Mouse (Mus musculus) forebrain, embryonic 11.5 days (tissue): Measurements from ENCODE around the gene Gstm2. TPM values are rescaled to one million over a fixed set of nuclear protein-coding genes. Genes with fewer than 3 reads are reported as not detected.
"Not testable (repeated sequence)": the region's sequence is repeated elsewhere in the genome, so short reads cannot be mapped to it uniquely, and the experiment has no call there.

Experiments used
- ATAC-seq: fragments of 200-750 bp; cut with Nextera tagmentation; replicated peaks from 2 replicates; pipeline ENCODE4 v1.8.0; 2017; ENCODE audit warnings: moderate TSS enrichment; ENCODE audit not compliant: low FRiP score
- DNase-seq: peaks from one replicate; pipeline ENCODE4 v3.0.0-alpha.2; 2017; ENCODE audit warnings: low spot score
- H3K27ac ChIP-seq: fragments of 300-500 bp; sonication (generic); 2 replicates; pipeline ENCODE4 v1.5.1; 2014; ENCODE audit warnings: low read depth, low read length
- H3K27me3 ChIP-seq: fragments of 300-500 bp; sonication (generic); 2 replicates; pipeline ENCODE4 v1.6.1; 2014; ENCODE audit warnings: mild to moderate bottlenecking, low read length, mixed read lengths; ENCODE audit not compliant: control insufficient read depth, insufficient read depth
- H3K36me3 ChIP-seq: fragments of 300-500 bp; sonication (generic); 2 replicates; pipeline ENCODE4 v1.6.1; 2014; ENCODE audit warnings: mild to moderate bottlenecking, low read length, moderate library complexity, mixed read lengths; ENCODE audit not compliant: control insufficient read depth, insufficient read depth
- H3K4me1 ChIP-seq: fragments of 300-500 bp; sonication (generic); replicated peaks from 2 replicates; pipeline ENCODE4 v1.6.1; 2014; ENCODE audit warnings: low read length, mixed read lengths; ENCODE audit not compliant: control insufficient read depth, insufficient read depth
- H3K4me2 ChIP-seq: fragments of 300-500 bp; sonication (generic); 2 replicates; pipeline ENCODE4 v1.6.1; 2014; ENCODE audit warnings: low read depth, mild to moderate bottlenecking, low read length, moderate library complexity, mixed read lengths; ENCODE audit not compliant: severe bottlenecking
- H3K4me3 ChIP-seq: fragments of 300-500 bp; sonication (generic); 2 replicates; pipeline ENCODE4 v1.5.1; 2014; ENCODE audit warnings: low read depth, low read length
- H3K9ac ChIP-seq: fragments of 300-500 bp; sonication (generic); 2 replicates; pipeline ENCODE4 v1.6.1; 2014; ENCODE audit warnings: low read length
- H3K9me3 ChIP-seq: fragments of 300-500 bp; sonication (generic); 2 replicates; pipeline ENCODE4 v1.6.1; 2016; ENCODE audit warnings: low read length, mixed read lengths; ENCODE audit not compliant: control insufficient read depth
- WGBS: fragments of 180-500 bp; shearing (Covaris S2); extraction: QIAGEN DNeasy Blood & Tissue Kit; methylation state at CpG from one replicate; pipeline ENCODE4 v1.1.7; 2014; 5-methylcytosine and 5-hydroxymethylcytosine counted together
- polyA plus RNA-seq: library from polyadenylated mRNA; unstranded; fragments of >200 nt; fragmentation: Nextera tagmentation; extraction: Ambion mirVana; gene quantifications from 2 replicates; pipeline ENCODE4 v1.2.1, GENCODE M21; 2014

The Gstm2 gene
- polyA plus RNA-seq, 1 experiment from 2014 or later = 10.6 TPM

DNA sequence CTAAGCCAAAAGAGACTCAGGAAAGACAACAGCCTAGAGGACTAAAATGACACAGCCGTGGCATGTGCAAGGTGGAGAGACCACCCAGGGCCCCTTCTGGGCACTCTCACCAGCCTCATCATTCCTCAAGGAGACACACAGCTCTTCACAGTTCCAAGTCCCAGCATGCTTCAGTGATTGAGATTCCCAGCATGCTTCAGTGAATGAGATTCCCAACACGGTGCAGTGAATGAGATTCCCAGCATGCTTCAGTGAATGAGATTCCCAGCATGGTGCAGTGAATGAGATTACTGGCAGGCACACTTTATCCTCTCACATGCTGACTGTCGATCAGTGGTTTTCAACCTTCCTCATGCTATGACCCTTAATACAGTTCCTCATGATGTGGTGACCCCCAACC, 25.3 kb upstream of the Gstm2 start:
- H3K27ac ChIP-seq = no peak overlapping the region
- DNase-seq (no peak), ATAC-seq (no peak; the same call in 1 of the 2 replicates)
- no peaks in the 10 kb centered on the region for H3K9me3 ChIP-seq
- H3K9ac ChIP-seq = no peak overlapping the region
- no peak overlapping the region for H3K4me2 ChIP-seq
- 41% methylated on average over 3 of the region's 3 CpGs for WGBS
- no peaks in the 10 kb centered on the region for H3K27me3 ChIP-seq
- no peaks in the 10 kb centered on the region for H3K4me1 ChIP-seq
- H3K4me3 ChIP-seq = no peak overlapping the region
- no peaks in the 10 kb centered on the region for H3K36me3 ChIP-seq

DNA sequence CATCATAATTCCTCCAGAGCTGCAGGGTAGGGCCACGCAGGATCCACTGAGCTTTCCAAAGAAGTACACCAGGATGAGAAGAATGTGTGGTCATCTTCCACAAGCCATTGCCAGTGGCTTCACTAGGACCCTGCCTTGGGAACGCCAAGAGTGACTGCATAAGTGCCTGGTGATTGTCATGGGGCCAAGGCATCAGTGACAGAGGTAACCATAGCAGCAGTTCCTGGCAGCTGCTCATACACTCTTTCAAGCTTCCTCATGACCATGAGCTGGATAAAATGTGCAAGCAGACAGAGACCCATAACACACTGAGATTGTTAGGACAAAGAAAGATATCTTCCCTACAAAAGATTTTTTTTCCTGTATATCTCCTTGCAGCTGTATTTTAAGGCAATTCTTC, 24.0 kb upstream of the Gstm2 start:
- Histone ChIP-seq H3K36me3 (no peaks in the 10 kb centered on the region), H3K4me2 (no peak overlapping the region), H3K4me1 (no peaks in the 10 kb centered on the region), H3K9ac (no peak overlapping the region), H3K27me3 (no peaks in the 10 kb centered on the region), H3K9me3 (no peaks in the 10 kb centered on the region), H3K27ac (no peak overlapping the region), H3K4me3 (no peak overlapping the region)
- DNase-seq = no peak
- no peak for ATAC-seq
- WGBS = 86% methylated on average over 2 of the region's 2 CpGs

DNA sequence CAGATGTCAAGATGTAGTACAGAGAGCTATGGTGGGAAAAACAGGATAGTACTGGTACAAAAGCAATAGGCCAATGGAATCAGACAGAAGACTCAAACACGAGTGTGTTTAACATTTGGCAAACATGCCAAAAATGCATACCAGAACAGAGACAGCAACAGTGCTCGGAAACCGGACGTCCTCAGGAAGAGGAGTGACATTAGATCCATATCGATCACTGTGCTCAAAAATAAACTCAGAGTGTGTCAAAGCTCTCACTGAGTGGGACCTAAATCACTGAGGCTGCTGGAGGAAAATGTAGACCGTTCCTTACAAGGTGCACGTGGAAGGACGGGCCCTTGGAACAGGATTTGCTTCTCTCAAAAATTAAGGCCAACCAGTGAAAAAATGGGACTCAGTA, 15.8 kb upstream of the Gstm2 start:
- Histone ChIP-seq H3K27me3 (no peaks in the 10 kb centered on the region), H3K9ac (no peak overlapping the region), H3K4me1 (no peaks in the 10 kb centered on the region), H3K36me3 (no peaks in the 10 kb centered on the region), H3K4me3 (no peak overlapping the region), H3K4me2 (no peak overlapping the region), H3K27ac (no peak overlapping the region), H3K9me3 (no peaks in the 10 kb centered on the region)
- 88% methylated on average over 8 of the region's 8 CpGs for WGBS
- DNase-seq (no peak), ATAC-seq (no peak)

DNA sequence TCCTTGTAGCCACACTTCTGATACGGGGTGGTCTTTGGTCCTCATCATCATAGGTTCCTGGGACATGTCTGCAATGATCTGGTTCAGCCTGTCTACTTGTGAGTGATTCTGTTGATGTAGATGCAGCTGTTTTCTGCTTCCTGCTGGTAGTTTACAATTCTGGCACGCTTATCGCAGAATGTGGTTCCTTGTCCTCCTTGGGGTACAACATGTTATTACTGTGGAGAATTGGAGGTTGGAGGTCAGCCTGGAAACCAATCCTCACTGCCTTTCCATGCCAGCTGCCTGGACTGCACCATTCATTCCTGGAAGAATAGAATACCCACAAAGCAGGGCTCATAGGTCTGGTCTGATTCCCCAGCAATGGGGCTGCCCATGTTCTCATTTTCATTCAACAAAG, 13.2 kb upstream of the Gstm2 start:
- ATAC-seq = no peak
- no peak overlapping the region for H3K4me3 ChIP-seq
- no peaks in the 10 kb centered on the region for H3K9me3 ChIP-seq
- DNase-seq = no peak
- no peak overlapping the region for H3K4me2 ChIP-seq
- H3K9ac ChIP-seq = no peak overlapping the region
- H3K27me3 ChIP-seq = no peaks in the 10 kb centered on the region
- H3K27ac ChIP-seq = no peak overlapping the region
- no peaks in the 10 kb centered on the region for H3K4me1 ChIP-seq
- no peaks in the 10 kb centered on the region for H3K36me3 ChIP-seq
- 93% methylated on average over 3 of the region's 3 CpGs for WGBS

DNA sequence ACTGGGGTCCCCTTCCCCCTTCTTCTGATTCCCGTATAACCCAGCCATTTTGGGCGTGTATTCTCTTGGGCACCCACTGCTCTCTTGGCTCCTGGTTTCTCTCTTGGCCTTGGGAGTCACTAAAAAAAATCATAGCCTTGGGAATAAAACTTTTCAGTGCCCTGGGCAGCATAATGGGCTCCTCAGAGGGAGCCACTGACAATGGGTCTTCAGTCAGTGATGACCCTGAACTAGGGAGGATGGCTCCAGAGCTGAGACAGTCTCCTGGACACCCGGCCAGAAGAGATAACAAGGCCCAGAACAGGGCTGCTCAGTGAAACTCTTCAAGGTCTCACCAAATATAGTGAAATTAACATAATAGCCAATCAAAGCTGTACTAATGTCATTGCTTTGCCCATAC, 12.3 kb upstream of the Gstm2 start:
- H3K4me2 ChIP-seq = no peak overlapping the region
- no peak overlapping the region for H3K27ac ChIP-seq
- H3K36me3 ChIP-seq = no peaks in the 10 kb centered on the region
- no peaks in the 10 kb centered on the region for H3K27me3 ChIP-seq
- WGBS = 84% methylated on average over 3 of the region's 3 CpGs
- H3K4me3 ChIP-seq = no peak overlapping the region
- H3K9me3 ChIP-seq = no peaks in the 10 kb centered on the region
- no peaks in the 10 kb centered on the region for H3K4me1 ChIP-seq
- H3K9ac ChIP-seq = no peak overlapping the region
- no peak for ATAC-seq
- DNase-seq = no peak

DNA sequence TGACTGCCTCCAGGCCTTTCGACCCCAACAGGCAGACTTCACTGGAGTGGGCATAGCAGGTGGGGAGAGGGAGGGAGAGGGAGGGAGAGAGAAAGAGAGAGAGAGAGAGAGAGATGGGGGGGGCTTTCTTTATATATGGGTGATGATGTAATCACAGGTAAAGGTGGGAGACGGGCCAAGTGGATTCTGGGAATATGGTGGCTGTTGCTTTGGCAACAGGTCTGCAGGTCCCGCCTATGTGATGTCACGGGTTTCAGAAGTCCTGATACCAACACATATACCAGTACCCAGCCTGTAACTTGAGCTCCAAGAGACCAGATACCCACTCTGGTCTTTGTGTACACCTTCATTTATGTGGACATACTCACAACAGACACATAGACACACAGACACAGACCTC, 10.3 kb upstream of the Gstm2 start:
- H3K27me3 ChIP-seq = no peaks in the 10 kb centered on the region
- no peak for DNase-seq
- H3K9me3 ChIP-seq = no peaks in the 10 kb centered on the region
- no peaks in the 10 kb centered on the region for H3K36me3 ChIP-seq
- no peak overlapping the region for H3K27ac ChIP-seq
- H3K9ac ChIP-seq = no peak overlapping the region
- no peak for ATAC-seq
- H3K4me3 ChIP-seq = no peak overlapping the region
- WGBS = 82% methylated on average over 4 of the region's 4 CpGs
- no peak overlapping the region for H3K4me2 ChIP-seq
- H3K4me1 ChIP-seq = no peaks in the 10 kb centered on the region

DNA sequence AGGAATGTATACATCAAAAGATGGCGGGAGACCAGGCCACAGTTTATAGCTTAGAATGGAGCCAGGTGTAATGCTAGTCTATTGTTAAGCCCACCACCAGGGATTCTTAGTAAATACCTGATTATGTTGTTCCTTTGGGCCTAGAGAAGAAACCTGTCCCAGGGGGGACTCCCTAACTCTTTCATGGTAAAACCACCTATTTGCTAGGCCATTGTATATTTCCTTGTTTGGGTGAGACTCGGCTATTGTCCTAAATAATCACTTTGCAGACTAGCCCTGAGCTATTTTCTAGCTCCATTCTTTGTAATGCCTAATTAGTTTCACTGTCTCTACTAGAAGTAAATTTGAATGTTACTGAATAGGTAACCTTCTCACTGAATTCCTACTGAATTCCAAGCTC, 9.7 kb upstream of the Gstm2 start:
- H3K4me1 ChIP-seq, H3K9me3 ChIP-seq, DNase-seq, H3K4me3 ChIP-seq, H3K4me2 ChIP-seq, ATAC-seq, H3K9ac ChIP-seq, H3K36me3 ChIP-seq, H3K27me3 ChIP-seq, H3K27ac ChIP-seq: not testable (repeated sequence)
- 65% methylated on average over 2 of the region's 2 CpGs for WGBS

DNA sequence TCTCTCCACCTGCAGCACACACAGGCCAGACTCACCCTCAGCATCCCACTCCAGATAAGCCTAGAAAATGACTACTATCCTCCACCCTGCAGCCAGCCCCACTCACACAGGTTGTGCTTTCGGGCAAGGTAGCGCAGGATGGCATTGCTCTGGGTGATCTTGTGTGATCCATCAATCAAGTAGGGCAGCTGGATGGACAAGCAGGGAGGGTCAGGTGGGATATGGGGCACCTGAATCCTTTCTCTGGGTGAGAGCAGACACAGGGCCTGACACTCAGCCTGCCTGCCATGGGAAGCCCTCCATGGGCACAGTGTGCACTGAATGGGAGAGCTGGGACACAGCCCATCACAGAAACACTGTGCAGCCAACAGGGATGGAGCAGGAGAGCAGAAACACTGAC, 1.1 kb downstream of the Gstm2 start:
- H3K4me3 ChIP-seq, ATAC-seq, H3K36me3 ChIP-seq, H3K27me3 ChIP-seq, H3K4me2 ChIP-seq, H3K4me1 ChIP-seq, DNase-seq, H3K9me3 ChIP-seq, H3K27ac ChIP-seq, H3K9ac ChIP-seq: not testable (repeated sequence)
- 95% methylated on average over 2 of the region's 2 CpGs for WGBS

DNA sequence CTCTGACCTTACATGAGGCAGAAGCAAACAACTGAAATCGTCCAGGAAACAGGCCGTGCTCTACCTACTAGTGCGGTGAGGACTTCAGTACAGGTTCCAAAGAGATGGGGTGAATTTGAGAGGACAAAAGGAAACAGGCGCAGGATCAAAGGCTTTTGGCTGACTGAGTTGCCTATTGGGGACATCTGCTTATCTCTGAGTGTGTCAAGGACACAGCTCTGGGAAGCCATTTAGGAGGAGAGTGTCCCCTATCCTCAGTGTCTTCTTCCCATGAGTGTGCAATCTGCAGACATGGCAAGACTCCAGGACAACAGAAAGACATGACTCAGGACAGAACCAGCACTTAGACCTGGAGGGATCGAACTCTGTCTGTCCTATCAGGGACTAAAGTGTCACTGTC, 1.8 kb downstream of the Gstm2 start:
- no peak for DNase-seq
- 89% methylated on average over 5 of the region's 5 CpGs for WGBS
- H3K4me3 ChIP-seq = no peak overlapping the region

More for the DNA sequence above, 1.8 kb downstream of the Gstm2 start:
- Histone ChIP-seq H3K4me1 (no peaks in the 10 kb centered on the region), H3K4me2 (no peak overlapping the region), H3K9ac (no peak overlapping the region), H3K27me3 (no peaks in the 10 kb centered on the region), H3K9me3 (no peaks in the 10 kb centered on the region), H3K36me3 (no peaks in the 10 kb centered on the region), H3K27ac (no peak overlapping the region)
- no peak for ATAC-seq
